Mouse (Mus musculus): ENCODE measurements around the gene Zfp668. TPM values are rescaled to one million over a fixed set of nuclear protein-coding genes. Genes with fewer than 3 reads are reported as not detected.

Gene Zfp668
- polyA plus RNA-seq (2016; fragmentation: Nextera tagmentation; extraction: Ambion mirVana) = 29.8 and 31.1 TPM in 2 replicates

GRCm38 (mm10) chr7:127876467-127877348 lies at the start of gene Zfp668:
Gene Zfp668, minus strand, starts transcription at chr7:127876828.
- Histone ChIP-seq H3K27me3 (no peaks in the 10 kb centered on the region), H3K4me2 (peak within 1 kb of the TSS; percentile 88), H3K36me3 (peaks cover 58% of the 10 kb centered on the region), H3K4me1 (replicated peaks) (peaks cover 27% of the 10 kb centered on the region), H3K27ac (peak within 1 kb of the TSS; percentile 99), H3K9ac (replicated peaks) (peak within 1 kb of the TSS; percentile 97), H3K4me3 (replicated peaks) (peak within 1 kb of the TSS; percentile 90), H3K9me3 (no peaks in the 10 kb centered on the region)
- ATAC-seq (ENCODE audit: insufficient number of reproducible peaks, insufficient read depth, low FRiP score, low TSS enrichment, low read depth) = peak; percentile 71
- under 1% methylated on average over 60 of the region's 60 CpGs for WGBS

- Histone ChIP-seq H3K27me3 (peaks cover 36% of the 10 kb centered on the region), H3K36me3 (peaks cover 65% of the 10 kb centered on the region), H3K27ac (no peak overlapping the region), H3K9ac (replicated peaks) (0 out of 2 replicates have a peak overlapping the region, but pooled peaks have one; percentile 23), H3K4me2 (no peak overlapping the region), H3K9me3 (no peaks in the 10 kb centered on the region), H3K4me3 (replicated peaks) (no peak overlapping the region), H3K4me1 (replicated peaks) (peaks cover 13% of the 10 kb centered on the region; the same call in 1 of the 2 replicates)
- WGBS = 93% methylated on average over 8 of the region's 8 CpGs
- ATAC-seq (ENCODE audit: insufficient number of reproducible peaks, insufficient read depth, low FRiP score, low TSS enrichment, low read depth) = no peak
These were observed 49.4 kb upstream of the Zfp668 start for GRCm38 (mm10) chr7:127926066-127926465.

- no peak overlapping the region for H3K4me3 ChIP-seq (replicated peaks)
- H3K4me2 ChIP-seq = no peak overlapping the region
- peaks cover 73% of the 10 kb centered on the region for H3K36me3 ChIP-seq
- no peaks in the 10 kb centered on the region for H3K9me3 ChIP-seq
- peaks cover 13% of the 10 kb centered on the region; the same call in 1 of the 2 replicates for H3K4me1 ChIP-seq (replicated peaks)
- 82% methylated on average over 5 of the region's 5 CpGs for WGBS
- H3K27me3 ChIP-seq = peaks cover 31% of the 10 kb centered on the region
- ATAC-seq (ENCODE audit: insufficient number of reproducible peaks, insufficient read depth, low FRiP score, low TSS enrichment, low read depth) = no peak
- no peak overlapping the region for H3K27ac ChIP-seq
- H3K9ac ChIP-seq (replicated peaks) = no peak overlapping the region
These were observed 48.6 kb upstream of the Zfp668 start for GRCm38 (mm10) chr7:127925252-127925651.

GRCm38 (mm10) chr7:127923714-127924113 lies 47.1 kb upstream of the Zfp668 start:
- Histone ChIP-seq H3K27me3 (peaks cover 15% of the 10 kb centered on the region), H3K36me3 (peaks cover 85% of the 10 kb centered on the region), H3K9ac (replicated peaks) (no peak overlapping the region), H3K9me3 (no peaks in the 10 kb centered on the region), H3K4me1 (replicated peaks) (no peaks in the 10 kb centered on the region), H3K4me3 (replicated peaks) (no peak overlapping the region), H3K4me2 (no peak overlapping the region), H3K27ac (no peak overlapping the region)
- WGBS = 91% methylated on average over 5 of the region's 5 CpGs
- no peak for ATAC-seq (ENCODE audit: insufficient number of reproducible peaks, insufficient read depth, low FRiP score, low TSS enrichment, low read depth)

- peaks cover 91% of the 10 kb centered on the region for H3K36me3 ChIP-seq
- H3K9ac ChIP-seq (replicated peaks) = no peak overlapping the region
- H3K4me1 ChIP-seq (replicated peaks) = no peaks in the 10 kb centered on the region
- ATAC-seq (ENCODE audit: insufficient number of reproducible peaks, insufficient read depth, low FRiP score, low TSS enrichment, low read depth) = no peak
- H3K27me3 ChIP-seq = peaks cover 5% of the 10 kb centered on the region
- H3K4me2 ChIP-seq = no peak overlapping the region
- no peak overlapping the region for H3K4me3 ChIP-seq (replicated peaks)
- no peaks in the 10 kb centered on the region for H3K9me3 ChIP-seq
- WGBS = 77% methylated on average over 6 of the region's 6 CpGs
- H3K27ac ChIP-seq = no peak overlapping the region
These were observed 46.0 kb upstream of the Zfp668 start for GRCm38 (mm10) chr7:127922451-127923275.

GRCm38 (mm10) chr7:127921516-127921915 lies 44.9 kb upstream of the Zfp668 start:
- Histone ChIP-seq H3K27ac (no peak overlapping the region), H3K27me3 (no peaks in the 10 kb centered on the region), H3K9ac (replicated peaks) (no peak overlapping the region), H3K4me3 (replicated peaks) (no peak overlapping the region), H3K9me3 (no peaks in the 10 kb centered on the region), H3K4me2 (no peak overlapping the region), H3K4me1 (replicated peaks) (no peaks in the 10 kb centered on the region), H3K36me3 (peaks cover 90% of the 10 kb centered on the region)
- WGBS = 68% methylated on average over 8 of the region's 8 CpGs
- no peak for ATAC-seq (ENCODE audit: insufficient number of reproducible peaks, insufficient read depth, low FRiP score, low TSS enrichment, low read depth)

- Histone ChIP-seq H3K9me3 (no peaks in the 10 kb centered on the region), H3K4me2 (no peak overlapping the region), H3K9ac (replicated peaks) (no peak overlapping the region), H3K27ac (no peak overlapping the region), H3K36me3 (peaks cover 84% of the 10 kb centered on the region), H3K4me1 (replicated peaks) (no peaks in the 10 kb centered on the region), H3K4me3 (replicated peaks) (no peak overlapping the region), H3K27me3 (no peaks in the 10 kb centered on the region)
- 79% methylated on average over 7 of the region's 7 CpGs for WGBS
- ATAC-seq (ENCODE audit: insufficient number of reproducible peaks, insufficient read depth, low FRiP score, low TSS enrichment, low read depth) = no peak
These were observed 42.7 kb upstream of the Zfp668 start for GRCm38 (mm10) chr7:127919290-127919689.

- peaks cover 73% of the 10 kb centered on the region for H3K36me3 ChIP-seq
- ATAC-seq (ENCODE audit: insufficient number of reproducible peaks, insufficient read depth, low FRiP score, low TSS enrichment, low read depth) = no peak
- no peaks in the 10 kb centered on the region for H3K27me3 ChIP-seq
- 53% methylated on average over 3 of the region's 3 CpGs for WGBS
- no peaks in the 10 kb centered on the region for H3K9me3 ChIP-seq
- H3K27ac ChIP-seq = no peak overlapping the region
- H3K4me3 ChIP-seq (replicated peaks) = no peak overlapping the region
- H3K4me1 ChIP-seq (replicated peaks) = peaks cover 1% of the 10 kb centered on the region; the same call in 1 of the 2 replicates
- no peak overlapping the region for H3K9ac ChIP-seq (replicated peaks)
- H3K4me2 ChIP-seq = no peak overlapping the region
These were observed 41.6 kb upstream of the Zfp668 start for GRCm38 (mm10) chr7:127918203-127918602.

- peaks cover 4% of the 10 kb centered on the region; the same call in 1 of the 2 replicates for H3K4me1 ChIP-seq (replicated peaks)
- no peak overlapping the region for H3K9ac ChIP-seq (replicated peaks)
- no peaks in the 10 kb centered on the region for H3K27me3 ChIP-seq
- no peaks in the 10 kb centered on the region for H3K9me3 ChIP-seq
- WGBS = 88% methylated on average over 12 of the region's 12 CpGs
- H3K4me2 ChIP-seq = no peak overlapping the region
- no peak for ATAC-seq (ENCODE audit: insufficient number of reproducible peaks, insufficient read depth, low FRiP score, low TSS enrichment, low read depth)
- no peak overlapping the region for H3K4me3 ChIP-seq (replicated peaks)
- peaks cover 45% of the 10 kb centered on the region for H3K36me3 ChIP-seq
- H3K27ac ChIP-seq = no peak overlapping the region
These were observed 38.7 kb upstream of the Zfp668 start for GRCm38 (mm10) chr7:127915293-127915692.

GRCm38 (mm10) chr7:127912938-127913337 lies 36.3 kb upstream of the Zfp668 start:
- Histone ChIP-seq H3K27ac (peak overlapping the region; percentile 93), H3K9ac (replicated peaks) (peak overlapping the region; percentile 76), H3K9me3 (no peaks in the 10 kb centered on the region), H3K36me3 (peaks cover 49% of the 10 kb centered on the region), H3K4me1 (replicated peaks) (peaks cover 4% of the 10 kb centered on the region; the same call in 1 of the 2 replicates), H3K4me2 (peak overlapping the region; percentile 68), H3K27me3 (no peaks in the 10 kb centered on the region), H3K4me3 (replicated peaks) (peak overlapping the region; percentile 94)
- WGBS = 32% methylated on average over 4 of the region's 4 CpGs
- ATAC-seq (ENCODE audit: insufficient number of reproducible peaks, insufficient read depth, low FRiP score, low TSS enrichment, low read depth) = no peak
